Mouse (Mus musculus): Measurements from ENCODE around the gene Zfp949.
"Not testable (repeated sequence)": the region's sequence is repeated elsewhere in the genome, so short reads cannot be mapped to it uniquely, and the experiment has no call there.

Gene Zfp949

DNA sequence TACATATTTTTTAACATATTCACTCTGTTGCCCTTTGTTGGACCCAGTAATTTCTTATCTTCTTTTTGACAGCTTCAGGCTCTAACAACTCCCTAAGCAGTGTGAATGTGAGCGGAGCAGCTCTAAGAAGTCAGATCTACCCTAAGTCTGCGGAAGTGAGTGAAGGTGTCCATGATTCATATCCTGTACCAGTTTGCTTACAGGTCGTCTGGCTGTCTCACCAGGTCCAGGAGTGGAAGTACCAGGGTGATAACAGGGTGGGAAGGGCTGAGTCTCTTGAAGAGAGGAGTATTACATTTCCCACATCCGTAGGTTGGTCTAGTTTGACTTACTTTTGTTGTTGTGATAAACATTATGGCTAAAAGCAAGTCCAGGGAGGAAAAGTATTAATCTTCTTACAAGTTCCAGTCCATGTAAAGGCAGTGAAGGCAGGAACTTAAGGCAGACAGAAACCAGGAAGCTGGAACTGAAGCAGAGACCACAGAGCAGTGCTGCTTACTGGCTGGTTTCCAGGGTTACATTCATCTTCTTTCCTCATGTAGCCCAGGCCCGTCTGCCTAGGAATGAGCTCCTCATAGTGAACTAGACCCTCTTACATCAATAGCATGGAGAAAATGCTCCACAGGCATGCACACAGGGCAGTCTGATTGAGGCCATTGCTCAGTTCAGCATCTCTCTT lies 8.1 kb upstream of the Zfp949 start:
- intact Hi-C loops (cut with DNase I), result loop anchor here (10.0 kb wide), 2 partner anchors 65 to 135 kb away; no protein-coding TSS in a partner anchor

DNA sequence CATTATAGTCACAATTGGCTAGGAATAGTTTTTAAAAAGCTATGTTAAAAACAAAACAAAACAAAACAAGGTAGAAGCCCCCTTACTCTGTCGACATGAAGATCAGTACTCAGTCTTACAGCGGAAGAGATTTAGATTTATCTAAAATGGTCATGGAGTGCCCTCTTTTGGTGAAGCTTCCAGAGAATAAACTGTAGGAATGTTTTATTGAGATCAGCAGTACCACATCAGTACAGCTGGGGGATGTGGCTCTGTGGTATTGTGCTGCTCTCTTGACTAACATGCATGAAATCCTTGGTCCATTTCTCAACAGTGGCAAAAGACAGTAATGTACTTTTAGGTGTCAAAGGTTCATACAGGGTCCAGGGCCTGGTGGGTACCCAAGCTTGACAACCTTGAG lies 5.0 kb upstream of the Zfp949 start:
- intact Hi-C loops (cut with DNase I), result loop anchor here (10.0 kb wide), 2 partner anchors 68 to 138 kb away; no protein-coding TSS in a partner anchor

DNA sequence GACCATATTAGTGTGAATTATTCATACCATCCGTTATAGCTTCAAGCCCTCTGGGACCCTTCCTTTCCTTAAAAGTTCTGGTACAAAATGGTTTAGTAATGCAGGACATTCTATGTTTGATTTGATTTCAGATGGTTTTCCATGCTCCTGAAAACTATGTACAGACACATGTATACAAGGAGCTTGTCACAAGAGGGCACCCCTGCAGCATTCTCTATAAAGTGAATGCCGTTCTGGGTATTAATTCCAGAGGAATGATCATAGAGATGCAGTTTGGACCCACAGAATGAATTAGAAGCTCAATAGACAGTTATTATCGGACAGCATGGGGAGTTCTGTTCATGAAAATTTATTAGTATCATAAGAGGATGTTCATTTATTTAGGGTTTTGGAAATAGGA lies 2.3 kb upstream of the Zfp949 start:
- intact Hi-C loops (cut with DNase I), result loop anchor here (10.0 kb wide), 2 partner anchors 71 to 141 kb away; no protein-coding TSS in a partner anchor

DNA sequence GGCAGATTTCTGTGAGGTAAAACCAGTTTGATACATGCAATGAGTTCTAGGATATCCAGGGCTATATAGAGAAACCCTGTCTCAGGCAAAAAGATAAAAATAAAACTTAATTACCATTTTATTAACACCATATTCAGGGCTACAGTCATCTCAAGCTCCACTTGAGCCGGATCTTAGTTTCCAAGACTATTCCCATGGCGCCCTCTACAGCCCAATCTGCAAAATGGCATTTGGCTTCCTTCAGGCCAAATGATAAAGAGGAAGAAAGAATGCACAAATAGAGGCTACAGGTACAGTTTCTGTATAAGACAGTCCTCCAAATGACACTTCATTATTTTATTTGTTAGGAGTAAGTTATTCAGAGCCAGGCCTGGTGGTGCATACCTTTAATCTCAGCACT lies 1.7 kb upstream of the Zfp949 start:
- intact Hi-C loops (cut with DNase I), result loop anchor here (10.0 kb wide), 2 partner anchors 71 to 141 kb away; no protein-coding TSS in a partner anchor

DNA sequence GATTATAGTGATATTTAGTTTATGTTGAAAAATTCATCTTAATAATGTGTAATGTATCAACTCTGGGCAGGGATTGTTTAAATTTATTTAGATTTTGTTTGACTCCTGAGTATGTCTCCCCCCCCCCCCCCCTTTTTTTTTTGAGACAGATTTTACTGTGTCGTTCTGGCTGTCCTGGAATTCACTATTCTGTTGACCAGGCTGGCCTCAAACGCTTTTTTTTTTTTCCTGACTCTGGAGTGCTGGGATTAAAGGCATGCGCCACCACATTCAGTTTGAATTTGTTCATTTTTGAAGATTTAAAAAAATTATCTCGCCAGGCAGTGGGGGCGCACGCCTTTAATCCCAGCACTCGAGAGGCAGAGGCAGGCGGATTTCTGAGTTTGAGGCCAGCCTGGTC lies 1.2 kb upstream of the Zfp949 start:
- intact Hi-C loops (cut with DNase I), result loop anchor here (10.0 kb wide), 2 partner anchors 72 to 142 kb away; no protein-coding TSS in a partner anchor

DNA sequence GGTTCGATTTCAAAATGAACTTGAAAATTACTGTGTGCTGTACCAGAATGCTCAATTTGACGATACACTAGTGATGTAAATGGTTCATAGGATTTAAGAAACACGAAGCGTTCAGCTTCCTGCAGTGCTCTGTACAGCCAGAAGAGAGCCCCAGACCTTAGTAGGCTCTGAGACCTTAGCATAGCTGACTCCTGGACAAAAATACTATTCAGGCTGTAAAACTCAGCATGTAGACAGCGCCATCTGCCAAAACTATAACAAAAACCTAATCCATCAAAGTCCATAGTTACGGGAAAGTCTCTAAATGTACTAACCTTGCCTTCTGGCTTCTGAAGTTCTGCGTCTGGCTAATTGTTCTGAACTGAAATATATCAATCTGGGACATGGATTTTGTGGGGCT lies 550 bp upstream of the Zfp949 start:
- intact Hi-C loops (cut with DNase I), result loop anchor here (10.0 kb wide), 2 partner anchors 72 to 142 kb away; no protein-coding TSS in a partner anchor

DNA sequence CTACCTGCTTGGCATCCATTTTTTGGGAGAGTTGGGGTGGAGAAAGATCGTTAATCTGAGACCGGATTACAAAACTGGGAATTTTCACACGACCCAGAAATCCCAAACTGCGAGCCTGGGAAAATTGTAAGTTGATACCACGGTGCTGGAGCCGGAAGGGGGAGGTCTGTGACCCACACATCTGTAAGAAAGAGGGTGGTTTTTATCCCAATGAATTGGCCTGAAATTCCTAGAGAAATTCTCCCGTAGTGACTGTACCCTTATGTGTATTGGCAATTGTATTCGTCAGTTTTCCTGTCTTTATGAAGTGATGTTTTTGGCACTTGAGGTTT lies 760 bp downstream of the Zfp949 start:
- intact Hi-C loops (cut with DNase I), result loop anchor here (1.0 to 10.0 kb wide), 3 partner anchors 74 to 307 kb away; no protein-coding TSS in a partner anchor

DNA sequence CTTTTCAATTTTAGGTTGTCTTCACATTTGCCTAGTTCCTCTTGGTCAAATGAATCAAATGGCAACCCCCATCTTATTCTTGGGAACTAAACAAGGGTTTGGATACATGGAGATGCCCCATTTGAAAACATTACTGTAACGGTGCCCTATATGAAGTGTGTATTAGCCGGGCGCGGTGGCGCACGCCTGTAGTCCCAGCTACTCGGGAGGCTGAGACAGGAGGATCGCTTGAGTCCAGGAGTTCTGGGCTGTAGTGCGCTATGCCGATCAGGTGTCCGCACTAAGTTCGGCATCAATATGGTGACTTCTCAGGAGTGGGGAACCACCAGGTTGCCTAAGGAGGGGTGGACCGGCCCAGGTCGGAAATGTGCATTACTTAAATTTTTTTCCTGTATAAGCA lies 5.3 kb downstream of the Zfp949 start:
- intact Hi-C loops (cut with DNase I), result no loop called here

DNA sequence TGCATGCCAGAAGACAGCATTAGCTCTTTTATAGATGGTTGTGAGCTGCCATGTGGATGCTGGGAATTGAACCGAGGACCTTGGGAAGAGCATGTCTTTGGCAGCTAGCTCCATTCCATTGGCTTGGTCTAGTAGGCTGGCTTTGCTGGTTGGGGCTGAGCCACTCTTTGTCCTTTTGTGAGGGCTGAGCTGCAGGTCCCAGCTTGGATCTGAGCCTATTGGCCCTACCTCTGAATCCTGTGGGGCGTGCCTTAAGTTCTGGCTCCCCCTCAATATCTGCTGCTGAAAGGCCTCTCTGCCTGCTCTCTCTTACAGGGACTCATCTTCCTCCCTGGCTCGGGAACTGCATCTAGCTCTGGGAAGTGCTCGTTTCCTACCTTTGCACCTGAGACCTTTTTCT lies 10.3 kb downstream of the Zfp949 start:
- intact Hi-C loops (cut with DNase I), result no loop called here

DNA sequence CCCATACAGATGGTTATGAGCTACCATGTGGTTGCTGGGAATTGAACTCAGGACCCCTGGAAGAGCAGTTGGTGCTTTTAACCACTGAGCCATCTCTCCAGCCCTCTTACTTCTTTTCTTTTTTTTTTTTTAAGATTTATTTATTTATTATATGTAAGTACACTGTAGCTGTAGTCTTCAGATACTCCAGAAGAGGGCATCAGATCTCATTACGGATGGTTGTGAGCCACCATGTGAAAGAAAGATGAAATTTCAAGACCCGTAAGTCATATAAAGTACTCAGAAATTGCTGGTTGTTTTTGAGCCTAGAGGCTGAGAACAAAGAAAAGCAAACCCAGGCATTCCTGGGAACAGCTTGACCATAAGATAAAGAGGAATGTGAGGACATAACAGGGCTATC lies 13.7 kb downstream of the Zfp949 start:
- intact Hi-C loops (cut with DNase I), result not testable (repeated sequence)

DNA sequence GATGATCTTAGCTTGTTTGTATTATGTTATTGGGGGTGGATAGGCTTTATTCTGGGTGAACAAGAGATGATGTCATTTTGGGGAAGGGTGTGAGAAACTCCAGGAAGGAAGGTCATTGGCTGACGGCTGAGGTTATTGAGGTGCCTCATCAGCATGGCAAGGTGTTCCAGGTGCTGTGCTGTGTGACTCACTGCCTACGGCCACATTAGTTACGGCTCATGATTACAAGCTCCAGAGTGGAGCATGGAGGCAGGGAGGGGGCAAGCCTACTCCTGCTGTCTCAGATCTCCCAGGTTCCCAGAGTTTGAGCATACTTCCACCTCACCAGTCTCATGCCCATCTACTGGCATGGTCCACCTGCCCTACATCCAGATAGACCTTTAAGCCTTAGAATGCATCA lies 22.7 kb downstream of the Zfp949 start:
- intact Hi-C loops (cut with DNase I), result not testable (repeated sequence)

DNA sequence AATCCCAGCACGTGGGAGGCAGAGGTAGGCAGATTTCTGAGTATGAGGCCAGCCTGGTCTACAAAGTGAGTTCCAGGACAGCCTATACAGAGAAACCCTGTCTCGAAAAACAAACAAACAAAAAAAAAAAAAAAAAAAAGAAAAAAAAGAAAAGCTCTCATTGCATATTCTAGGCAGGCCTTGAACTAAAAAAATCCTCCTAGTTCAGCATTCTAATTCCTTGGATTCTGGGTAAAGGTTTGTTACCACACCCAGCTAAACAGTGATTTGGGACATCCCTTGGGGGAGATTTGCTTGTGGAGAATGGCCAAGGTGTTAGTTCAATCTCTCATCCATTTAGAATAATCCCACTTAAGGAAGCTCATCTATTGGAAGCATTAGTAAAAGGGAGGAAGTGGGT lies 32.8 kb downstream of the Zfp949 start, which contains the start of gene Trim43a:
Gene Trim43a, plus strand, starts transcription at position 301 of the 400 bp plus-strand sequence.
- intact Hi-C loops (cut with DNase I), result not testable (repeated sequence)

DNA sequence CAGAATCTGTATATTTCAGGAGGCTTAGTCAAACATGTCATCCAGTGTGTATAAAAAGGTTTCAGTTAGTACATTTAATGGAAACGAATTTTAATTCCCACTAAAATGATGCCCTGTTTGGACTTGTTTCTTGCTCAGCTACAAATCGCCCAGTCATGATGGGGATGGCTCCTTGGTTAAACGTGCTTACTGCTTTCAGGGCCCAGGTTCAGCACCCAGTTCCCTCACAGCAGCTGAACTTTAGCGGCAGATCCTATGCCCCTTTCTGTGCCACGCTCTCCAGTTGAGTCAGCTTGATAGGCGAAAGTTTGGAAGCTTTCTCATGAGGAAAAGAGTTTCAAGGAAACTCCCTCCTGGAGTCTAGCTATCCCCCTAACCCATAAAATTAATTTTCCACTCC lies 45.9 kb downstream of the Zfp949 start:
- intact Hi-C loops (cut with DNase I), result not testable (repeated sequence)

DNA sequence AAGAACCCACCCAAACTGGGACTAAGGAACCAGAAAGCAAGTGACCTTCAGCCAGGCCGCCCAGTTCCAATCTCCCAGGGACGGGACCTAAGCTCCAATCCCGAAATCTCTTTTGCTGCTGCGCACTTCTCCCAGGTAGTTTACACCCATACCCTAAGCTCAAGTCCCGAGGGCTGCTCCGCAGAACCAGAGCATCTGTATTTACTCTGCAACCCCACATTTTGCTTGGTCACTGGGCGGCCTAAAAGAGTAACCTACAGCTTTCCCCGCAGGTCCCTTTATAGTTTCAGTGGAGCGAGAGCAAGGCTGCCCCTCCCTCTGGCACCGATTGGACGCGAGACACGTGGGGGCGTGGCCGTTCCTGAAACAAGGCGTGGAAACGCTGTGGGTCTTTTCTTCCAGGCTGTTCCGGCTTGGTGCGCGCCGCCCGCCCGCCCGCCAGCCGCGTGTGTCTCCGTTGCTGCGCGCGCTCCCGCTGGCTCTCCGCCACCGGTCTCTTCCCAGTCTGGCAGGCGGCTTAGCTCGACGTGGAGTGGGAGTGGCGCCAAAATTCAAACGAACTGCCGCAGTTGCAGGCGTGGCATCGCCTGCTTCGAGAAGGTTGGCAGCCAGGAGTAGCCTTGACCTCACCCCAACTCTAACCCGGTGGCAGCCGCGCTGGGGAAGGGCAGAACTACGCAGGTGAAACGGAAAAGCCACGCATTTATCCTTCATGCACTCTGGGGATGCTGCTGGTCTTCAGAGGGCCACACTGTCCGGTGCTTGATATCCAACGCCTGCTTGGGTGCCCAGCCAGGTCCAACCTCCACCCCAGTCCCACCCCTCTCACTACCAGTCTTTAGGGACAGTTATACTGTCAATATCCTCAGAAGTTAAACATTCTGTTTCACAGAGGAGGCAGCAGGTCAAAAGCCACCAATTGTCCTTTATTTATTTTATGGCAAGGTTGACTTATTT lies 51.7 kb downstream of the Zfp949 start:
- intact Hi-C loops (cut with DNase I), result not testable (repeated sequence)

Measured in adrenal gland (tissue).